Mouse (Mus musculus): ENCODE measurements at regions not wholly inside any gene's neighbourhood (a gene's known extent, or its start where the extent isn't known, plus 50 kb on each side); places are given as distances from the start of the nearest gene placed in this dataset.

- Histone ChIP-seq H3K9ac (ENCODE audit: low read length) (no peak overlapping the region), H3K27ac (ENCODE audit: low read length) (no peak overlapping the region)
- WGBS, result 59% methylated on average over 5 of the region's 5 CpGs
Observed at GRCm38 (mm10) chr10:122295921-122296425, 152.3 kb upstream of the Avpr1a start.

GRCm38 (mm10) chr10:122291611-122292010 is 156.7 kb upstream of the Avpr1a start:
- H3K9me3 ChIP-seq (ENCODE audit: control insufficient read depth, low read length), result no peaks in the 10 kb centered on the region
- H3K4me1 ChIP-seq (replicated peaks; ENCODE audit: control insufficient read depth, insufficient read depth, low read length), result peaks cover 2% of the 10 kb centered on the region; the same call in 1 of the 2 replicates
- H3K9ac ChIP-seq (ENCODE audit: low read length), result no peak overlapping the region
- no peaks in the 10 kb centered on the region for H3K36me3 ChIP-seq (ENCODE audit: control insufficient read depth, insufficient read depth, low read length)
- no peak overlapping the region for H3K4me3 ChIP-seq (ENCODE audit: low read length)
- 64% methylated on average over 2 of the region's 2 CpGs for WGBS
- H3K27me3 ChIP-seq (ENCODE audit: control insufficient read depth, insufficient read depth, low read depth, low read length), result no peaks in the 10 kb centered on the region
- no peak overlapping the region for H3K4me2 ChIP-seq (ENCODE audit: low read depth, low read length)
- H3K27ac ChIP-seq (ENCODE audit: low read length), result 0 out of 2 replicates have a peak overlapping the region, but pooled peaks have one; percentile 12
- peak; percentile 31; the same call in 1 of the 2 replicates for ATAC-seq (ENCODE audit: low read depth)

More at GRCm38 (mm10) chr10:122295921-122296425, 152.3 kb upstream of the Avpr1a start:
- Histone ChIP-seq H3K4me3 (ENCODE audit: low read length) (no peak overlapping the region), H3K36me3 (ENCODE audit: control insufficient read depth, insufficient read depth, low read length) (no peaks in the 10 kb centered on the region), H3K4me1 (replicated peaks; ENCODE audit: control insufficient read depth, insufficient read depth, low read length) (peaks cover 2% of the 10 kb centered on the region; the same call in 1 of the 2 replicates), H3K4me2 (ENCODE audit: low read depth, low read length) (no peak overlapping the region), H3K9me3 (ENCODE audit: control insufficient read depth, low read length) (no peaks in the 10 kb centered on the region), H3K27me3 (ENCODE audit: control insufficient read depth, insufficient read depth, low read depth, low read length) (no peaks in the 10 kb centered on the region)
- ATAC-seq (ENCODE audit: low read depth), result no peak

GRCm38 (mm10) chr10:122291091-122291490 is 157.2 kb upstream of the Avpr1a start:
- Histone ChIP-seq H3K4me3 (ENCODE audit: low read length) (no peak overlapping the region), H3K9ac (ENCODE audit: low read length) (no peak overlapping the region), H3K27ac (ENCODE audit: low read length) (no peak overlapping the region), H3K4me1 (replicated peaks; ENCODE audit: control insufficient read depth, insufficient read depth, low read length) (peaks cover 2% of the 10 kb centered on the region; the same call in 1 of the 2 replicates), H3K36me3 (ENCODE audit: control insufficient read depth, insufficient read depth, low read length) (no peaks in the 10 kb centered on the region), H3K9me3 (ENCODE audit: control insufficient read depth, low read length) (no peaks in the 10 kb centered on the region), H3K4me2 (ENCODE audit: low read depth, low read length) (no peak overlapping the region), H3K27me3 (ENCODE audit: control insufficient read depth, insufficient read depth, low read depth, low read length) (no peaks in the 10 kb centered on the region)
- ATAC-seq (ENCODE audit: low read depth), result no peak
- 63% methylated on average over 5 of the region's 5 CpGs for WGBS

- Histone ChIP-seq H3K4me1 (replicated peaks; ENCODE audit: control insufficient read depth, insufficient read depth, low read length) (no peaks in the 10 kb centered on the region), H3K9me3 (ENCODE audit: control insufficient read depth, low read length) (no peaks in the 10 kb centered on the region), H3K4me3 (ENCODE audit: low read length) (no peak overlapping the region), H3K4me2 (ENCODE audit: low read depth, low read length) (no peak overlapping the region), H3K27me3 (ENCODE audit: control insufficient read depth, insufficient read depth, low read depth, low read length) (no peaks in the 10 kb centered on the region), H3K36me3 (ENCODE audit: control insufficient read depth, insufficient read depth, low read length) (no peaks in the 10 kb centered on the region), H3K27ac (ENCODE audit: low read length) (no peak overlapping the region), H3K9ac (ENCODE audit: low read length) (no peak overlapping the region)
- 60% methylated on average over 1 of the region's 1 CpGs for WGBS
- ATAC-seq (ENCODE audit: low read depth), result no peak
Observed at GRCm38 (mm10) chr10:122274885-122275284, 173.4 kb upstream of the Avpr1a start.

GRCm38 (mm10) chr10:122274181-122274580 is 174.1 kb upstream of the Avpr1a start:
- ATAC-seq (ENCODE audit: low read depth), result peak; percentile 73
- 47% methylated on average over 3 of the region's 3 CpGs for WGBS
- H3K36me3 ChIP-seq (ENCODE audit: control insufficient read depth, insufficient read depth, low read length), result no peaks in the 10 kb centered on the region

GRCm38 (mm10) chr10:122264070-122264469 is 166.9 kb upstream of the Rxylt1 start:
- no peaks in the 10 kb centered on the region for H3K27me3 ChIP-seq (ENCODE audit: control insufficient read depth, insufficient read depth, low read depth, low read length)
- no peak overlapping the region for H3K4me3 ChIP-seq (ENCODE audit: low read length)
- no peaks in the 10 kb centered on the region for H3K36me3 ChIP-seq (ENCODE audit: control insufficient read depth, insufficient read depth, low read length)
- WGBS, result 22% methylated on average over 1 of the region's 1 CpGs
- H3K9ac ChIP-seq (ENCODE audit: low read length), result no peak overlapping the region
- no peak overlapping the region for H3K27ac ChIP-seq (ENCODE audit: low read length)
- H3K9me3 ChIP-seq (ENCODE audit: control insufficient read depth, low read length), result no peaks in the 10 kb centered on the region
- no peak overlapping the region for H3K4me2 ChIP-seq (ENCODE audit: low read depth, low read length)
- H3K4me1 ChIP-seq (replicated peaks; ENCODE audit: control insufficient read depth, insufficient read depth, low read length), result no peaks in the 10 kb centered on the region
- peak; percentile 83 for ATAC-seq (ENCODE audit: low read depth)

More at GRCm38 (mm10) chr10:122274181-122274580, 174.1 kb upstream of the Avpr1a start:
- H3K9ac ChIP-seq (ENCODE audit: low read length), result no peak overlapping the region
- H3K27ac ChIP-seq (ENCODE audit: low read length), result no peak overlapping the region
- no peak overlapping the region for H3K4me2 ChIP-seq (ENCODE audit: low read depth, low read length)
- no peaks in the 10 kb centered on the region for H3K9me3 ChIP-seq (ENCODE audit: control insufficient read depth, low read length)
- H3K4me1 ChIP-seq (replicated peaks; ENCODE audit: control insufficient read depth, insufficient read depth, low read length), result no peaks in the 10 kb centered on the region
- no peaks in the 10 kb centered on the region for H3K27me3 ChIP-seq (ENCODE audit: control insufficient read depth, insufficient read depth, low read depth, low read length)
- H3K4me3 ChIP-seq (ENCODE audit: low read length), result no peak overlapping the region

GRCm38 (mm10) chr10:122259354-122259753 is 162.2 kb upstream of the Rxylt1 start:
- no peaks in the 10 kb centered on the region for H3K4me1 ChIP-seq (replicated peaks; ENCODE audit: control insufficient read depth, insufficient read depth, low read length)
- no peak overlapping the region for H3K9ac ChIP-seq (ENCODE audit: low read length)
- no peaks in the 10 kb centered on the region for H3K9me3 ChIP-seq (ENCODE audit: control insufficient read depth, low read length)
- ATAC-seq (ENCODE audit: low read depth), result no peak
- H3K4me3 ChIP-seq (ENCODE audit: low read length), result no peak overlapping the region
- no peak overlapping the region for H3K27ac ChIP-seq (ENCODE audit: low read length)
- H3K36me3 ChIP-seq (ENCODE audit: control insufficient read depth, insufficient read depth, low read length), result no peaks in the 10 kb centered on the region
- no peaks in the 10 kb centered on the region for H3K27me3 ChIP-seq (ENCODE audit: control insufficient read depth, insufficient read depth, low read depth, low read length)
- H3K4me2 ChIP-seq (ENCODE audit: low read depth, low read length), result no peak overlapping the region
- WGBS, result 34% methylated on average over 4 of the region's 4 CpGs

- no peak overlapping the region for H3K9ac ChIP-seq (ENCODE audit: low read length)
- H3K27me3 ChIP-seq (ENCODE audit: control insufficient read depth, insufficient read depth, low read depth, low read length), result no peaks in the 10 kb centered on the region
- H3K36me3 ChIP-seq (ENCODE audit: control insufficient read depth, insufficient read depth, low read length), result no peaks in the 10 kb centered on the region
Observed at GRCm38 (mm10) chr10:122258711-122259110, 161.5 kb upstream of the Rxylt1 start.

GRCm38 (mm10) chr10:122231818-122232217 is 134.6 kb upstream of the Rxylt1 start:
- H3K36me3 ChIP-seq (ENCODE audit: control insufficient read depth, insufficient read depth, low read length), result no peaks in the 10 kb centered on the region

More at GRCm38 (mm10) chr10:122258711-122259110, 161.5 kb upstream of the Rxylt1 start:
- Histone ChIP-seq H3K27ac (ENCODE audit: low read length) (no peak overlapping the region), H3K9me3 (ENCODE audit: control insufficient read depth, low read length) (no peaks in the 10 kb centered on the region), H3K4me2 (ENCODE audit: low read depth, low read length) (no peak overlapping the region), H3K4me3 (ENCODE audit: low read length) (no peak overlapping the region), H3K4me1 (replicated peaks; ENCODE audit: control insufficient read depth, insufficient read depth, low read length) (no peaks in the 10 kb centered on the region)
- ATAC-seq (ENCODE audit: low read depth), result no peak
- WGBS, result 77% methylated on average over 3 of the region's 3 CpGs

More at GRCm38 (mm10) chr10:122231818-122232217, 134.6 kb upstream of the Rxylt1 start:
- no peaks in the 10 kb centered on the region for H3K4me1 ChIP-seq (replicated peaks; ENCODE audit: control insufficient read depth, insufficient read depth, low read length)
- H3K9ac ChIP-seq (ENCODE audit: low read length), result no peak overlapping the region
- no peaks in the 10 kb centered on the region for H3K27me3 ChIP-seq (ENCODE audit: control insufficient read depth, insufficient read depth, low read depth, low read length)
- no peak overlapping the region for H3K4me2 ChIP-seq (ENCODE audit: low read depth, low read length)
- no peak overlapping the region for H3K4me3 ChIP-seq (ENCODE audit: low read length)
- ATAC-seq (ENCODE audit: low read depth), result no peak
- H3K27ac ChIP-seq (ENCODE audit: low read length), result no peak overlapping the region
- 68% methylated on average over 7 of the region's 7 CpGs for WGBS
- H3K9me3 ChIP-seq (ENCODE audit: control insufficient read depth, low read length), result no peaks in the 10 kb centered on the region

Measured in lung, embryonic 16.5 days (tissue).